Mouse (Mus musculus): Measurements from ENCODE around the gene Tctex1d4. TPM values are rescaled to one million over a fixed set of nuclear protein-coding genes. Genes with fewer than 3 reads are reported as not detected.

Gene Tctex1d4
- polyA plus RNA-seq, 1 experiment from 2014 or later, result not detected

DNA sequence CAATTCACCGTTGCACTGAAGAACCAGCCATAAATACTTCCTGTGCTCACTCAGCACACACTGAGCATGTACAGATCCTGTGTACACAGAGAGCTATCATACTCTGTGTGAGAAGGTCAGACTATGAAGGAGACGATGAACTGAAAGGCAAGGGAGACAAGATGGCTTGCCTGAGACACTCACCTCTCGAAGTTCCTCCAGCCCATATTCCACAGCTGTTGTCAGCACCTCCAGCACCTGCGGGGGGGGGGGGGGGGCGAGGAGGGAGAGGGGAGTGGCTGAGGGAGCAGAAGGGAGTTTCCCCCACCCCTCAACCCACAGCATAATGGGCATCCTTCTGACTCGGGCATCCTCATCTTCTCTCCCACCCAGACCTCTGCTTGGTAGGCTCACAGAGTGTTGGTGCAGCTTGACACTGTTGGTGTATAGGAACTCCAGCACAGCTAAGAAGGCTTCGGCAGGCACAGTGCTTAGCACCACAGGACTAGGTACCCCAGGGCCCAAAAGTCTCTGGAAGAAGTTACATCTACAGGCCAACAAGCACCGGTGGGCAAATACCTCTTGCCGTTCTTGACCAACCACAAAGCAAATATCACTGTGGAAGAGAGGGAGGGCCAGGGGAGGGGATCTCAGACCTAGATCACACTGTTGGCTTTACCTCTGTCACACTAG, 2.9 kb upstream of the Tctex1d4 start:
- H3K4me3 ChIP-seq, result no peak overlapping the region
- no peaks in the 10 kb centered on the region for H3K27me3 ChIP-seq (ENCODE audit: low read depth, poor library complexity, severe bottlenecking)
- H3K27ac ChIP-seq, result no peak overlapping the region
- DNase-seq (ENCODE audit: low spot score), result no peak
- H3K4me1 ChIP-seq, result peaks cover 43% of the 10 kb centered on the region
- peaks cover 7% of the 10 kb centered on the region for H3K36me3 ChIP-seq
- no peaks in the 10 kb centered on the region for H3K9me3 ChIP-seq (replicated peaks)
- WGBS, result 82% methylated on average over 8 of the region's 9 CpGs

DNA sequence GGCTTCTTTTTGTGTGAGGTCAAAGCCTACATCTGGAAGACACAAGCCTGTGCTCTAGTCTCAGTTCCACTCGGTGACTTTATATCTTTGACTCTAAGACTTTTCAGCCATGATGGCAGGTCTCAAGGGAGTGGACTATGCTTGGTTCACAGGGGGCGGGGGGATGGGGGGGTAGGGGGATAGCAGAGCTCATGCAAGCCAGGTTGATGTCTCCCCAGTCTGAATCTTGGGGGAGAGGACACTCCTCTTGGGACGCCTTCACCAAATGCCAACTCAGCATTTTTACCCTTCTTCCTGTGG, 2.4 kb upstream of the Tctex1d4 start:
- peaks cover 12% of the 10 kb centered on the region for H3K36me3 ChIP-seq
- H3K9me3 ChIP-seq (replicated peaks), result no peaks in the 10 kb centered on the region
- H3K4me3 ChIP-seq, result no peak overlapping the region
- H3K4me1 ChIP-seq, result peaks cover 43% of the 10 kb centered on the region
- WGBS, result 89% methylated on average over 3 of the region's 3 CpGs
- no peak for DNase-seq (ENCODE audit: low spot score)
- H3K27ac ChIP-seq, result peak overlapping the region; percentile 78; the same call in 1 of the 2 replicates
- H3K27me3 ChIP-seq (ENCODE audit: low read depth, poor library complexity, severe bottlenecking), result no peaks in the 10 kb centered on the region

DNA sequence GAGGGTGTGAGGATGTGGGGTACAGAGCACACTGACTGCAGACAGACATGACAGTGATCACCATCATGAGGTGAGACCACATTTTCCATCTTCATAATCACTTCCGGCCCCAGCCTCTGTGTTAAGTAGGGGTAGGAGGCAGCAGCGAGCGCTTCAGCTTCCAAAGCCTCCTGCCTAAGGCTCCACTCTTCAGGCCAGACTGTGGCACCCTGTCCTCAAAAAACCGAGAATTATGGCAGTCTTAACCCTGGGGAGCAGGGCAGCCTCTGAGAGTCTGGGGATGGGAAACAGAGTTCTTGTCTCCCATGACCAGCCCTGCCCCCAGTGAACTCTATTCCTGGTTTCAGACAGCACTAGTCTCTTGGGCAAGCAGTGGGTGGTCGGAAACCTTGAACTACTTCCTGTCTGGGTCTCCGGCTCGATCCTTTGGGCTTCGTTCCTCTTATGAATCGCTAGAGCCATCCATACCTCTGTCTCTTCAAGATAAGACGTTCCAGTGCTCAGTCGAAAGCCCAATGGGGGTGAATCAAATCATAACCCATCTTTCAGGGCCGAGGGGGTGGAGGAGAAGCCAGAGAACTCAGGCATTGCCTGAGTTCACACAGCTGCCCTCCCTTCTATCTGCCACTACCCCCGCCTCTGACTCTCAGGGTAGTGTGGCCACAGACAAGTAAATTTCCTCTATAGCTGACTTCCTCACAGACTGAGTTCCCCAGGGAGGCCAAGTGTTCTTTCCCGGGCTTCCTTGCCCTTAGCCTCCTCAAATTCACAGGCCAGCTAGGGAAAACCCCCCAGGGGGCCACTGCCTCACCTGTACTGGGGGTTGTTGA, 1.9 kb upstream of the Tctex1d4 start:
- Histone ChIP-seq H3K27me3 (ENCODE audit: low read depth, poor library complexity, severe bottlenecking) (no peaks in the 10 kb centered on the region), H3K27ac (peak overlapping the region; percentile 78), H3K4me3 (no peak overlapping the region), H3K4me1 (peaks cover 41% of the 10 kb centered on the region), H3K9me3 (replicated peaks) (no peaks in the 10 kb centered on the region), H3K36me3 (peaks cover 14% of the 10 kb centered on the region)
- DNase-seq (ENCODE audit: low spot score), result no peak
- 74% methylated on average over 14 of the region's 14 CpGs for WGBS

DNA sequence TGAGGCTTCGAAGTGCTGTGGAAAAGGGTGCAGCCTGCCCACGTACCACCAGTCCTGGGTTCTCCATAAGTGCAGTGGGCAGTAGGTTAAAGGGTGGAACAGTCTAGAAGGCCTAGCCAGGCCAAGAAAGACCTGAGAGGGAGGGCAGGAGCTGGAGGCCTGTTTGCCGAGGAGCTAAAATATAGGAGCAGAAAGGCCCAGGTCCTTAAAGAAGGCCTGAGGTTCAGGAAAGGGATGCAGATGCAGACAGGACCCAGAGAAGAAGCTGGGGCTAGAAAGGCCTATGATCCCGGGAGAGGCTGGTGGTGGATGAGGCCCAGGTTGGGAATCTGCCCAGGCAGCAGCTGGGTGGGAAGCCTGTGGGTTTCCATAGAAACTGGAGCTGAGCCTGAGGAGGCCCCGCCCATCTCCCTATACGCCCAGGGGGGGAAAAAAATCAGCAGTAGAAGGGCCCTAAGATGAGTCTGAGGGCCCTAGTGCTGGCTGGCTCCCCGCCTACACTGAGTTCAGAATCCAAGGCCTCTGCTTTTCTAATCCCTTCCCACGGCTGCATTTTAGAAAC, 1.2 kb upstream of the Tctex1d4 start, which contains the start of gene Btbd19:
TSS of gene Btbd19 (minus strand) at position 378 of the 562 bp plus-strand sequence.
- 35% methylated on average over 8 of the region's 8 CpGs for WGBS
- Histone ChIP-seq H3K4me1 (peaks cover 37% of the 10 kb centered on the region), H3K36me3 (peaks cover 19% of the 10 kb centered on the region), H3K9me3 (replicated peaks) (no peaks in the 10 kb centered on the region), H3K27me3 (ENCODE audit: low read depth, poor library complexity, severe bottlenecking) (peaks cover 3% of the 10 kb centered on the region; the same call in 1 of the 2 replicates), H3K27ac (peak within 1 kb of the TSS; percentile 78), H3K4me3 (peak within 1 kb of the TSS; percentile 4; the same call in 1 of the 2 replicates)
- DNase-seq (ENCODE audit: low spot score), result no peak

DNA sequence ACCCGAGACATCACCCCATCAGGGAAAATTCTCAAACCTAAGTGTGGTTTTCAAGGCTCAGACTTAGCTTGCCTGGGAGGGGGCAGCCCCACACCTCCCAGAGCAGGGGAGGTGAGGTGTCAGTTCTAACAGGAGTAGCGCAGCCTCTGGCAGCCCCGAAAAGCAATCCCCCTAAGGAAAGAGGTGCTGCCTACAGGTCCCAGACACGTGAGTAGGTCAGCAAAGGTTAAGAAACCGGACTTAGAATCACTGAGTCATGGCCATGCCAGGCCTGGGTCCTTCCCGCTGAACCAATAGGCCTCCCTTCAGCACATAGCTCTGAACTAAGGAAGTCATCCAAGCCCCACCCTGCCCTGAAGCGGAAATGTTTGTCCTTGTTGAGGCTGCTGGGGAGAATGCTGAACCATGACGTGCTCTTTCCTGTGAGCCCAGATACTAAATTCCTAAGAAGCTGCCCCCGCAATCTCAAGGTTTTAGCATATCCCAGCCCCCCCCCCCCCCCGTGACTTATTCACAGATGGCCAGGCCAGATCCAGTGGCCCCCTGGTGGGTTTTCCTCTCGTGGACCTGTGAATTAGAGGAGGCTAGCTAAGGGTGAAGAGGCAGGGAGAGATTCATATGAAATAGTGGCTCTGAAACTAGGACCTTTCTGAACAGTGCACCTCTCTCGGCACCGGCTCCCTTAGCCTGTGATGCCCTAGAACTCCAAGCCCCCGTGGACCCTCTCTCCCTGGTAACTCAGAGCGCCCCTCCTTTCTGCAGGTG, 502 bp upstream of the Tctex1d4 start:
- peaks cover 10% of the 10 kb centered on the region for H3K27me3 ChIP-seq (ENCODE audit: low read depth, poor library complexity, severe bottlenecking)
- no peaks in the 10 kb centered on the region for H3K9me3 ChIP-seq (replicated peaks)
- H3K4me3 ChIP-seq, result peak overlapping the region; percentile 4; the same call in 1 of the 2 replicates
- peaks cover 26% of the 10 kb centered on the region for H3K36me3 ChIP-seq
- WGBS, result 41% methylated on average over 15 of the region's 15 CpGs
- H3K27ac ChIP-seq, result peak overlapping the region; percentile 78
- no peak for DNase-seq (ENCODE audit: low spot score)
- H3K4me1 ChIP-seq, result peaks cover 33% of the 10 kb centered on the region

DNA sequence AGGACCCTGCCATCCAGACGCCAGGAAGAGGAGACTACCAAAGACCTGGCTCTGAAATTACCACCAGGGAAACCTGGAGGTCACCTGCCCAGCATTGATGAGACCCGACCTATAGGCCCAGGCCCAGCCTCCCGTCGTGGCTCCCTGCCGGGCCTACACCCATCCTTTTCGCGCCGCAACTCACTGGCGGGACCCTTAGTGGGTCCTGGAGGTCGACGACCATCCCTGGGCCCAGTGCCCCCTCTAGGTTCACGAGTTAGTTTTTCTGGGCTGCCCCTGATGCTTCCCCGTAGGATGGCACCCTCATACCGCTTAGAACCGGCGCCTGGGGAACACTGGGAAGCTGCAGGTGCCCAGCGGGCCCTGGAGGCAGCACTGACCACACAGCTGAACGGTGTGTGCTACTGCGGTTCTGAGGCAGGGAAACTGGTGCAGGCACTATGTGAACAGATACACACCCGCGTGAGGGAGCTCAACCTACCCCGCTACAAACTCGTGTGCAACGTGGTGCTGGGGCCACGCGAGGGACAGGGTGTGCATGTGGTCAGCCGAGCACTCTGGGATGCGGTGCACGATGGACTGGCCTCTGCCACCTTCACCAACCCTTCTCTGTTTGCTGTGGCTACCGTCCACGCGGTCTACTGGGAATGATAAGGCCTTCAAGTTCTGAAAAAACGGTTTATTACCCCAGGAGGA, 1.5 kb downstream of the Tctex1d4 start:
- no peak overlapping the region for H3K4me3 ChIP-seq
- H3K36me3 ChIP-seq, result peaks cover 26% of the 10 kb centered on the region
- no peak for DNase-seq (ENCODE audit: low spot score)
- no peak overlapping the region for H3K27ac ChIP-seq
- peaks cover 45% of the 10 kb centered on the region for H3K4me1 ChIP-seq
- H3K9me3 ChIP-seq (replicated peaks), result no peaks in the 10 kb centered on the region
- H3K27me3 ChIP-seq (ENCODE audit: low read depth, poor library complexity, severe bottlenecking), result peaks cover 30% of the 10 kb centered on the region
- 89% methylated on average over 33 of the region's 33 CpGs for WGBS

DNA sequence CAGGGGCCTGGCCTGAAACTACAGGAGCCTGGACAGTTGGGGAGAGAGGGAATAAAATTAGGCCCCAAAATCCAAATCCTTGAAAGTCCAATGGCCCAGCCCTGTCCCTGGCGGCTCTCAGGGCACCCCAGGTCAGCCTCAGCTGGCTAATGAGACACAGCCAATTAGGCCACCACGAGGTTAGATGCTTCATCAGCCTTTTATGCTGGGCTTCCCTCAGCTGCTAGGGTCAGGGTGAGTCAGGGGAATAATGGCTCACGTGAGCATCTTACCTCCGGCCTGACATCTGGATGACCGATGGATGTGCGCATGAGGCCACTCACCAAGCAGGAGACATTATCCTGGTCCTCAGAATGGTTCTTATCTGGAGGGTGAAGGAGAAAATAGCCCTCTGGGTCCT, 4.2 kb downstream of the Tctex1d4 start:
- H3K27ac ChIP-seq, result no peak overlapping the region
- peaks cover 38% of the 10 kb centered on the region for H3K4me1 ChIP-seq
- no peaks in the 10 kb centered on the region for H3K9me3 ChIP-seq (replicated peaks)
- peaks cover 35% of the 10 kb centered on the region for H3K27me3 ChIP-seq (ENCODE audit: low read depth, poor library complexity, severe bottlenecking)
- H3K36me3 ChIP-seq, result peaks cover 26% of the 10 kb centered on the region
- no peak overlapping the region for H3K4me3 ChIP-seq
- DNase-seq (ENCODE audit: low spot score), result no peak
- WGBS, result 70% methylated on average over 6 of the region's 6 CpGs

DNA sequence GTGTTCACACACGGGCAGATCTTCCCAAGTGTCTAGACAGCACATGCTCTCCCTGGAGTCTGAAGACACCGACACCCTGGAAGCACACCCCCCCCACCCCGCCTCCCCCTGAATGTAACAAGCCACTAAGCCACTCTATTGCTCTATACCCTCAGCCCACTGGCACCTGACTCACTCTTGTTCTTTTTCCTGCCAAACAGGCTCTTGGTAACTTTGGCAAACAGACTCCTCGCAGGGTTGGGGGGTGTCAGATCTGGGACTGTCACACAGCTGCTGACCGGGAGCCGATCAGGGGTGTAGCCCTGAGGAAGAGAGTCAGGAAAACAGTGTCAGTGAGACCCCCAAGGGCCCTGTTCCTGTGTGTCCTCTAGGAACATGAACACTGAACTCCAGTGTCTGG, 4.6 kb downstream of the Tctex1d4 start:
- H3K27me3 ChIP-seq (ENCODE audit: low read depth, poor library complexity, severe bottlenecking), result peaks cover 35% of the 10 kb centered on the region
- H3K27ac ChIP-seq, result no peak overlapping the region
- peaks cover 26% of the 10 kb centered on the region for H3K36me3 ChIP-seq
- no peak overlapping the region for H3K4me3 ChIP-seq
- H3K9me3 ChIP-seq (replicated peaks), result no peaks in the 10 kb centered on the region
- 80% methylated on average over 6 of the region's 6 CpGs for WGBS
- no peak for DNase-seq (ENCODE audit: low spot score)
- H3K4me1 ChIP-seq, result peaks cover 38% of the 10 kb centered on the region

DNA sequence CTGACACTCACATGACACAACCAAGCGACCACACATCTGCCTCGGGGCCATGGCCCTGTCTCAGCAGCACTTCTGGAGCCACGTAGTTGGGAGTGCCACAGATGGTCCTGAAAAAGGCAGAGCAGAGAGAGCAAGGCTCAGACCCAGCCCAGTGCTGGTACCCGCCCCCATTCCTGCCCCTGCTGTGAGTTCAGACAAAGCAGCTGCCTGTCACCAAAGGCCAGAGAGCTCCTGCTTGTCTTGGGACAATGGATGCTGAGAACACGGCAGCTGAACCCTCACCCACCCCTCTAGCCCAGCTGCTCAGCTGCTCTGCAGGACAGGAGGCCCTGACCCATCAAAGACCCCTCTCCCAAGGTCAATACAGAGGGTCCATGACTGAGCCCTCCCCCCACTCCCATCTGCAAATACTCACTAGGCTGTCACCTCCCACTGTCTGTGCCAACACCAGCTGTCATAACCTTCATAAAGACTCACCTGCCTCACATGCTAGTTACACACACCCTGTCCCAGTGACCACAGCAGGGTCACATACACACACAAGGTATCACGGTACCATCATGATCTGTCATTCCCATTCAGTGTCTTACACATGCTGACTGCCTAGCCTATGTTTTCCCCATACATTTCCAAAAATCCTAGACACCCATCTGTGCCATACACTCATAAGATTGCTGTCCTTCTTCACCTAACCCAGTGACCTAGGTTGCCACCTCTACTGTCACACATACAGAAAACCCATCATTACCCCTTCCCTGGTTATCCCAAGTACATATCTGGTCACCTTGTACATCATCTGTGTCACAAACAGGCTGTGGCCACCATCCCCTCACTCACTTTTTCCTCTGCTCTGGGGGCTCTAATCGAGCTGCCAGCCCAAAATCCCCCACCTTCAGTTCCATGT, 5.5 kb downstream of the Tctex1d4 start:
- Histone ChIP-seq H3K27ac (no peak overlapping the region), H3K4me3 (peak overlapping the region; percentile 69; the same call in 1 of the 2 replicates)
- WGBS, result 23% methylated on average over 7 of the region's 7 CpGs

DNA sequence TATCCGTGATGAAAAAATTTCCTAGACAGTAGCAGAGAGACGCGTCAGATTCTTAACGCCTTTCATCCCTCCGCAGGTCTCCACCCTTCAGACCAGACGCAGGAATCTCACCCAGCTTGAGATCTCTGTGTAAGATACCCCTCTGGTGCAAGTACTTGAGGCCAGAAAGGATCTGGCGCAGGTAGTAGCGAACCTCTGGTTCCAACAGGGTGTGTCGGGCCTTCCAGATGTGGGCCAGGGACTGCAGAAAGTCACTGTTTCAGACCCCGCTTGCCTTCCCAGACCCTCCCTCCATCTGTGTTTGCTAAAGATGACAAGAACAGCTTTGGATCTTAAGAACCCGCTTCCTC, 6.2 kb downstream of the Tctex1d4 start:
- H3K27me3 ChIP-seq (ENCODE audit: low read depth, poor library complexity, severe bottlenecking), result peaks cover 35% of the 10 kb centered on the region
- H3K9me3 ChIP-seq (replicated peaks), result no peaks in the 10 kb centered on the region
- DNase-seq (ENCODE audit: low spot score), result no peak
- WGBS, result 11% methylated on average over 11 of the region's 11 CpGs
- no peak overlapping the region for H3K27ac ChIP-seq
- H3K4me3 ChIP-seq, result peak overlapping the region; percentile 69
- H3K36me3 ChIP-seq, result peaks cover 26% of the 10 kb centered on the region
- H3K4me1 ChIP-seq, result peaks cover 35% of the 10 kb centered on the region

More for the DNA sequence above, 5.5 kb downstream of the Tctex1d4 start:
- Histone ChIP-seq H3K36me3 (peaks cover 26% of the 10 kb centered on the region), H3K4me1 (peaks cover 35% of the 10 kb centered on the region), H3K9me3 (replicated peaks) (no peaks in the 10 kb centered on the region), H3K27me3 (ENCODE audit: low read depth, poor library complexity, severe bottlenecking) (peaks cover 35% of the 10 kb centered on the region)
- no peak for DNase-seq (ENCODE audit: low spot score)

DNA sequence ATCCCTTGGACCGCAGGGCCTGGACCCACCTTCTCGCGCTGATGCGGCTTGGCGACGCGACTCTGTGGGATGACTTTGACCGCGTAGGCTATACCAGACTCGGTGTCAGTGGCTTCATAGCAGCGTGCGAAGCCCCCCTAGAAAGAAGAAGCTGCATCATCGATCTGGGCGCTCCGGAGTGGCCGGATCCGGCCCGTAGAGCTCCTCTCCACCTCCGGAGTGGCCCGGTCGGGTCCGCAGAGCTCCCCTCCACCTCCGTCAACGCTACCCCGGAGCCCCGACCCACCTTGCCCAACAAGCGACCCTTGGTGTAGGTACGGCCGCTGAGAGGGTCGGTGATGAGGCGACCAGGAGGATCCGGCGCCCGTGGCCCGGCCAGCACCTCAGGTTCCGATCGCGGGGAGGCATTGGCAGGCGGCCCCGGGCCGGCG, 6.8 kb downstream of the Tctex1d4 start:
- Histone ChIP-seq H3K27ac (peak overlapping the region; percentile 76), H3K4me1 (peaks cover 37% of the 10 kb centered on the region), H3K36me3 (peaks cover 21% of the 10 kb centered on the region), H3K9me3 (replicated peaks) (no peaks in the 10 kb centered on the region), H3K27me3 (ENCODE audit: low read depth, poor library complexity, severe bottlenecking) (peaks cover 35% of the 10 kb centered on the region), H3K4me3 (peak overlapping the region; percentile 69)
- under 1% methylated on average over 42 of the region's 42 CpGs for whole genome bisulfite sequencing
- DNase-seq (ENCODE audit: low spot score), result no peak

Measured in limb, embryonic 10.5 days (tissue).